Mouse (Mus musculus): ENCODE results near the gene Crybg1. TPM values are rescaled to one million over a fixed set of nuclear protein-coding genes. Genes with fewer than 3 reads are reported as not detected.

Gene Crybg1
- total and polyA plus RNA-seq, 2 experiments from 2014 or later = 0.15 to 1.0 TPM

DNA sequence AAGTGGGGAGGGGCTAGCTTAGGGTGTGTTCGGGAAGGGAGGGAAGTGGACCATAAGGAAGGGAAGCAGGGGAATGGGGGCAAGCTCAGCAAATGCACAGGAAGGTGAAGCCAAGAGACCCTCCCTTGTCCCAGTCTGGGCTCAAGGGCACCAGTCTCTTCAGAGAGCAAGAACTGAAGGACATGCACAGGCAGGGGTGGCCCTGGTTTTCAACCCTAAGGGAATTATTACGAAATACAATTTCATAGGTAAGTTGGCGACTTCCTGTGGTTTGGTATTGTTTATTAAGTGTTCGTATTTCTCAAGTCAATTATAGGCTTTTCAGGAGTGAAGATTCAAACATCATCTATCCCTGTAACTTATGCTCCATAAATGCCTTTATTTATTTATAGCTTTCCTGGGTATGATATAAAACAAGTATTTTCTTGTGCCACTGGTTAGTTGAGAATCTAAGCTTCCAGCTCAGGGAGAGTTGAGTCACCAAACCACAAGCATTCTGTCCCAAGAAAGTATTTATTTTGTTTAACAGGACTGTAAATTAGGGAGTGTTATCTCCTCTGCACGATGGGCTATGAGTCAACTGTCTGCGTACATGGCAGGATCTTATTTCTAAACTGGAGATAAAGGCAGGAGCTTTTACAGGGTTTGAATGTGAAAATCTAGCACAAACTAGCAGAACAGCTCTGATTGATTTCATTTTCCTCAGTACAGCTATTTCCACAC is 69.7 kb downstream of the Crybg1 start:
- 89% methylated on average over 6 of the region's 6 CpGs for WGBS
- no peaks in the 10 kb centered on the region for H3K36me3 ChIP-seq (ENCODE audit: insufficient read depth, low read length)
- no peak for TF ChIP-seq CTCF (IDR thresholded peaks at IDR 0.05)
- no peak overlapping the region for H3K9ac ChIP-seq (replicated peaks; ENCODE audit: low read length, poor library complexity, severe bottlenecking)
- H3K27ac ChIP-seq (ENCODE audit: low read depth, low read length) = no peak overlapping the region
- no peaks in the 10 kb centered on the region for H3K27me3 ChIP-seq (ENCODE audit: insufficient read depth, low read length)
- no peaks in the 10 kb centered on the region for H3K9me3 ChIP-seq (ENCODE audit: low read length)
- no peak overlapping the region for H3K4me2 ChIP-seq (ENCODE audit: low read depth, low read length, poor library complexity, severe bottlenecking)
- ATAC-seq (ENCODE audit: low FRiP score) (no peak), DNase-seq (ENCODE audit: low spot score) (no peak)
- no peaks in the 10 kb centered on the region for H3K4me1 ChIP-seq (ENCODE audit: insufficient read depth, low read length)
- H3K4me3 ChIP-seq (ENCODE audit: low read depth, low read length) = no peak overlapping the region

DNA sequence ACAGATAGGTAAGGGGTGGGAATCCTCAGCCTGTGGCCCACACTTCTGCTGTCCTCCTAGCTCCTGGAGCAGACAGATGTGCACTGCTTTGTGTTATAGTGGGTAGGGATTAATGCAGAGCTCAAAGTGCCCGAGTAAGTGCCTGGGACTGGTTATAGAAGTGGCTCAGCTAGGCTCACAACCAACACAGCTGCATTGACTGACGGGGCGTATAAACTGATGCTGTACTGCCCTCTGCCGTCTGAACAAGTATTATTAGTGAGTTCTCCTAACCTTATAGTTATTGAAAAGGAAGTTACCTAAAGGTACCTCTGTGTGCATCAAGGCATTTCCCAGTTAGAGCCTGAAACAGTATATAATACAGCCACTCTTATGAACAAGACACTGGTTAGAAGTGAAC is 77.6 kb downstream of the Crybg1 start:
- Histone ChIP-seq H3K9ac (replicated peaks; ENCODE audit: low read length, poor library complexity, severe bottlenecking) (no peak overlapping the region), H3K36me3 (ENCODE audit: insufficient read depth, low read length) (no peaks in the 10 kb centered on the region), H3K4me1 (ENCODE audit: insufficient read depth, low read length) (no peaks in the 10 kb centered on the region), H3K4me2 (ENCODE audit: low read depth, low read length, poor library complexity, severe bottlenecking) (no peak overlapping the region), H3K27me3 (ENCODE audit: insufficient read depth, low read length) (no peaks in the 10 kb centered on the region), H3K27ac (ENCODE audit: low read depth, low read length) (no peak overlapping the region), H3K4me3 (ENCODE audit: low read depth, low read length) (no peak overlapping the region), H3K9me3 (ENCODE audit: low read length) (no peaks in the 10 kb centered on the region)
- DNase-seq (ENCODE audit: low spot score) (peak; percentile 80), ATAC-seq (ENCODE audit: low FRiP score) (peak; percentile 78; the same call in 1 of the 2 replicates)
- peak; percentile 79 for TF ChIP-seq CTCF (IDR thresholded peaks at IDR 0.05)
- whole genome bisulfite sequencing = 2% methylated on average over 4 of the region's 4 CpGs

DNA sequence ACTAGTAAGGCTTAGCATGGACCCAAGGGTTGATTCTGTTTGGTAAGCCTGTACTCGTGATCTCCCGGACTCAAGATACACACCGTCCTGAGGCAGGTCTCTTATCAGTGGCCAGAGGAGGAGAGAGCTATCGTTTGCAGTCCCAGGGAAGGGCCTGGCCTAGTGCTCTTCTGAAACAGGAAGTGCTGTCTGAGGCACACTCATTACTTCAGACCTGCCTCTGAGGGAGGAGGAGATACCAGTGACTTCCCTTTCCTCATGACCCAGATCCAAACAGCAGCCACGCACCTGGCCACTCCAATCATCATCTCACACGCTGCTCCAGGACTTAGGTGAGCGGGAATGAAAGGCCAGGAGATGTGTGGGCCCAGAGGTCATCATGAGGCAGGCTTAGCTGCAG is 79.5 kb downstream of the Crybg1 start:
- no peaks in the 10 kb centered on the region for H3K27me3 ChIP-seq (ENCODE audit: insufficient read depth, low read length)
- no peaks in the 10 kb centered on the region for H3K4me1 ChIP-seq (ENCODE audit: insufficient read depth, low read length)
- no peak overlapping the region for H3K9ac ChIP-seq (replicated peaks; ENCODE audit: low read length, poor library complexity, severe bottlenecking)
- no peaks in the 10 kb centered on the region for H3K36me3 ChIP-seq (ENCODE audit: insufficient read depth, low read length)
- DNase-seq (ENCODE audit: low spot score) (no peak), ATAC-seq (ENCODE audit: low FRiP score) (no peak)
- H3K27ac ChIP-seq (ENCODE audit: low read depth, low read length) = no peak overlapping the region
- H3K4me2 ChIP-seq (ENCODE audit: low read depth, low read length, poor library complexity, severe bottlenecking) = no peak overlapping the region
- H3K9me3 ChIP-seq (ENCODE audit: low read length) = no peaks in the 10 kb centered on the region
- TF ChIP-seq CTCF (IDR thresholded peaks at IDR 0.05) = no peak
- WGBS = 91% methylated on average over 7 of the region's 7 CpGs
- no peak overlapping the region for H3K4me3 ChIP-seq (ENCODE audit: low read depth, low read length)

DNA sequence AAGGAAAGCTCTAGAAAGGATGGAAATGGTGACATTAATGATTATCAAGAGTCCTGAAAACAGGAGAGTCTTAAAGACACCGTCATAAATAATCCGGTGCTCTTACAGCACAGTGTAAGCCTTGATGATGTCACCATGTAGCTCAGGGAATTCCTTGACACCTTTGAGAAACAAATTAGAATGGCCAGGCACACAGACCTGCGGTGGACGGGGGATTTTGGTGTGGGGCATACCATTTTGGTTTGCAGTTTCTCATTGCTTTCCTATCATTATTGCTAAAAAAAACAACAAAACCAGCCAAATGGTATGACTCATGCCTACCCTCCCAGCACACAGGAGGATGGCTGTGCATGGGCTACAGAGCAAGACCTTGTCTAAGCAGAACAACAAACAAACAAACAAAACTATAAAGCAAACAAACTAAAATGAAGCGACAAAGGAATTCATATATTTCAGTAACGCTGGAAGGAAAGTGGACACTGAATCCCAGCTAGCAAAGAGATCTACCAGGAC is 82.7 kb downstream of the Crybg1 start:
- TF ChIP-seq CTCF (IDR thresholded peaks at IDR 0.05) = no peak
- ATAC-seq (ENCODE audit: low FRiP score) (no peak), DNase-seq (ENCODE audit: low spot score) (no peak)
- H3K36me3 ChIP-seq (ENCODE audit: insufficient read depth, low read length) = no peaks in the 10 kb centered on the region
- no peak overlapping the region for H3K4me3 ChIP-seq (ENCODE audit: low read depth, low read length)
- H3K27me3 ChIP-seq (ENCODE audit: insufficient read depth, low read length) = no peaks in the 10 kb centered on the region
- 90% methylated on average over 6 of the region's 6 CpGs for WGBS
- no peak overlapping the region for H3K4me2 ChIP-seq (ENCODE audit: low read depth, low read length, poor library complexity, severe bottlenecking)
- no peak overlapping the region for H3K27ac ChIP-seq (ENCODE audit: low read depth, low read length)
- H3K4me1 ChIP-seq (ENCODE audit: insufficient read depth, low read length) = no peaks in the 10 kb centered on the region
- H3K9ac ChIP-seq (replicated peaks; ENCODE audit: low read length, poor library complexity, severe bottlenecking) = no peak overlapping the region
- H3K9me3 ChIP-seq (ENCODE audit: low read length) = no peaks in the 10 kb centered on the region

DNA sequence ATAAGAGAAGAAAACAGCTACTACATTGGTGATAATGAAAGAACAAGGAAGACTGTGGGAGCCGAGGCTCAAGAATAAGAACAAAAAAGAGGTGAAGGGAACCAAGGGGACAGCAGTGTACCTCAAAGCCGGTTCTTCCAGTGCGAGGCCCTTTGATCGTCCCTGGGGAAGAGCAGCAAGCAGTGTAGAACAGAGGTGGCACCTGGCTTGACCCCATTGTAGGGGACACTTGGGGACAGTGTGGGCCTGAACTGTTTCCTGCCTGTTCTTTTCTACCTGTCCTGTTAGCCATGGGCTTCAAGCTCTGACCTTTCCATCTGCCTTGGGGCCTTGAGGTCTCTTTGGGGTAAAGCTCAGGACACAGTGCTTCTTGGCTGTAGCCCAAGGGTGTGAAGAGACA is 85.7 kb downstream of the Crybg1 start:
- Histone ChIP-seq H3K4me2 (ENCODE audit: low read depth, low read length, poor library complexity, severe bottlenecking) (no peak overlapping the region), H3K9me3 (ENCODE audit: low read length) (no peaks in the 10 kb centered on the region), H3K4me3 (ENCODE audit: low read depth, low read length) (no peak overlapping the region), H3K4me1 (ENCODE audit: insufficient read depth, low read length) (no peaks in the 10 kb centered on the region), H3K27me3 (ENCODE audit: insufficient read depth, low read length) (no peaks in the 10 kb centered on the region), H3K9ac (replicated peaks; ENCODE audit: low read length, poor library complexity, severe bottlenecking) (no peak overlapping the region), H3K36me3 (ENCODE audit: insufficient read depth, low read length) (no peaks in the 10 kb centered on the region), H3K27ac (ENCODE audit: low read depth, low read length) (no peak overlapping the region)
- TF ChIP-seq CTCF (IDR thresholded peaks at IDR 0.05) = no peak
- DNase-seq (ENCODE audit: low spot score) (no peak), ATAC-seq (ENCODE audit: low FRiP score) (no peak)
- 96% methylated on average over 4 of the region's 4 CpGs for WGBS

DNA sequence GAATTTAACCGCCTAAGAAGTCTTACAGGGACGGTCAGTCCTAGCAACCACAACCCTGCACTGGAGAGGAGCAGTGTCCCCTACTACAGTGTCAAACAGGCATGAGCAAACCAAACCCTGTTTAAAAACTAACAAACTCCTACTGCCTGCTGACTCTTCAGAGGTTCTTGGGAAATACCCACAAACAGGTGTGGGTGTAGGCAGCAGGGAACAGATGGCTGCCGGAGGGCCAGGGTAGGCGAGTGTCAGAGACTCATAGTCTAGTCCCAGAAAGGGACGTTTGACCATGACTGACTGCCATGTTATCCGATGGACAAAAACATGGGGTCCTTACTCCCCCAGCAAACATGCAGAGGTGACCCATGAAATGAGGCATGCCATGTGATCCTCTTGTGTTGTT is 97.7 kb downstream of the Crybg1 start:
- H3K27me3 ChIP-seq (ENCODE audit: insufficient read depth, low read length) = no peaks in the 10 kb centered on the region
- TF ChIP-seq CTCF (IDR thresholded peaks at IDR 0.05) = no peak
- no peak overlapping the region for H3K27ac ChIP-seq (ENCODE audit: low read depth, low read length)
- no peak for DNase-seq (ENCODE audit: low spot score)
- H3K4me3 ChIP-seq (ENCODE audit: low read depth, low read length) = no peak overlapping the region
- H3K4me2 ChIP-seq (ENCODE audit: low read depth, low read length, poor library complexity, severe bottlenecking) = no peak overlapping the region
- no peaks in the 10 kb centered on the region for H3K4me1 ChIP-seq (ENCODE audit: insufficient read depth, low read length)
- no peak for ATAC-seq (ENCODE audit: low FRiP score)
- H3K9me3 ChIP-seq (ENCODE audit: low read length) = no peaks in the 10 kb centered on the region
- no peak overlapping the region for H3K9ac ChIP-seq (replicated peaks; ENCODE audit: low read length, poor library complexity, severe bottlenecking)
- 84% methylated on average over 6 of the region's 6 CpGs for WGBS
- H3K36me3 ChIP-seq (ENCODE audit: insufficient read depth, low read length) = no peaks in the 10 kb centered on the region

Data from midbrain, postnatal 0 days (tissue).